Mouse (Mus musculus) testis, adult 2 months (tissue): ENCODE measurements around the gene Mgll. TPM values are rescaled to one million over a fixed set of nuclear protein-coding genes. Genes with fewer than 3 reads are reported as not detected.

Source experiments
- H3K27ac ChIP-seq: fragments of 200-500 bp; 2 replicates; pipeline ENCODE4 v1.5.1; 2012; ENCODE audit warnings: low read depth, low read length; ENCODE audit not compliant: control insufficient read depth, insufficient read depth
- H3K27me3 ChIP-seq: fragments of 200-500 bp; 2 replicates; pipeline ENCODE4 v1.6.1; 2012; ENCODE audit warnings: mild to moderate bottlenecking, low read length, moderate library complexity; ENCODE audit not compliant: control insufficient read depth, insufficient read depth
- H3K36me3 ChIP-seq: fragments of 200-500 bp; 2 replicates; pipeline ENCODE4 v1.6.1; 2012; ENCODE audit warnings: mild to moderate bottlenecking, low read length; ENCODE audit not compliant: control insufficient read depth, insufficient read depth
- H3K4me1 ChIP-seq: fragments of 200-500 bp; 2 replicates; pipeline ENCODE4 v1.6.1; 2012; ENCODE audit warnings: low read length; ENCODE audit not compliant: control insufficient read depth, insufficient read depth
- H3K4me3 ChIP-seq: fragments of 200-500 bp; 2 replicates; pipeline ENCODE4 v1.5.1; 2012; ENCODE audit warnings: low read depth, mild to moderate bottlenecking, low read length, moderate library complexity, mixed read lengths; ENCODE audit not compliant: control insufficient read depth
- CTCF ChIP-seq: fragments of 200-500 bp; IDR thresholded peaks from 2 replicates; pipeline ENCODE4 v1.5.1; 2012; ENCODE audit warnings: low read depth, mild to moderate bottlenecking, inconsistent platforms, low read length, moderate library complexity; ENCODE audit not compliant: control insufficient read depth, insufficient read depth, insufficient replicate concordance
- POLR2A ChIP-seq: fragments of 200-500 bp; IDR thresholded peaks from 2 replicates; pipeline ENCODE4 v1.6.1; 2012; ENCODE audit warnings: low read depth, mild to moderate bottlenecking, inconsistent platforms, low read length, moderate library complexity; ENCODE audit not compliant: control insufficient read depth
- polyA plus RNA-seq: library from polyadenylated mRNA; depleted of rRNA; stranded (reverse); fragments of >200 nt; gene quantifications from 2 replicates; pipeline ENCODE4 v1.2.3, GENCODE M21; 2012

Gene Mgll
- polyA plus RNA-seq, 1 experiment, result 38.5 TPM

DNA sequence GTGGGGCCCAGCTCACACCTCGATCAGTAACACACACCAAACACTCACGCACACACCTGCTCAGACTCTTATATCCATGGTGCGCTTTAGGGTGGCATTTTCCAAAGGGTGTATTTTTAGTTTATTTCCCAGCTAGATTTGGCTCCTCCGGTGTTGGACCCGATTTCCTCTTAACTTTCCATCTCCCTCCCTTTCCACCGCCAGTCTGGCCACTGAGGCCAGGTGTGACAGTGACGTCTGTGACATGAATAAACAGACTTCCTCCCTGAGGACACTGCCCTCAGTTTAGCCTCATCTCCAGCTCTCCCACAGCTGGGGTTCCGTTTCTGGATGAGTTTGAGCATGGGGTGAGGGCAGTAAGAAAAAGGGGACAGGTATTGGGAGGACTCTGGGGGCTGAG, 52.8 kb downstream of the Mgll start:
- H3K27me3 ChIP-seq, result no peaks in the 10 kb centered on the region
- no peaks in the 10 kb centered on the region for H3K36me3 ChIP-seq
- H3K4me1 ChIP-seq, result no peaks in the 10 kb centered on the region
- H3K4me3 ChIP-seq, result no peak overlapping the region
- TF ChIP-seq POLR2A (no peak), CTCF (no peak)
- no peak overlapping the region for H3K27ac ChIP-seq

GRCm38 (mm10) chr6:88778047-88778688, 54.0 kb downstream of the Mgll start:
- no peak overlapping the region for H3K4me3 ChIP-seq
- no peaks in the 10 kb centered on the region for H3K27me3 ChIP-seq
- no peaks in the 10 kb centered on the region for H3K4me1 ChIP-seq
- TF ChIP-seq CTCF (no peak), POLR2A (no peak)
- H3K36me3 ChIP-seq, result no peaks in the 10 kb centered on the region
- H3K27ac ChIP-seq, result no peak overlapping the region

GRCm38 (mm10) chr6:88779755-88780154, 55.5 kb downstream of the Mgll start:
- Histone ChIP-seq H3K36me3 (no peaks in the 10 kb centered on the region), H3K27me3 (no peaks in the 10 kb centered on the region), H3K4me1 (no peaks in the 10 kb centered on the region), H3K27ac (no peak overlapping the region), H3K4me3 (no peak overlapping the region)
- TF ChIP-seq POLR2A (no peak), CTCF (no peak)

DNA sequence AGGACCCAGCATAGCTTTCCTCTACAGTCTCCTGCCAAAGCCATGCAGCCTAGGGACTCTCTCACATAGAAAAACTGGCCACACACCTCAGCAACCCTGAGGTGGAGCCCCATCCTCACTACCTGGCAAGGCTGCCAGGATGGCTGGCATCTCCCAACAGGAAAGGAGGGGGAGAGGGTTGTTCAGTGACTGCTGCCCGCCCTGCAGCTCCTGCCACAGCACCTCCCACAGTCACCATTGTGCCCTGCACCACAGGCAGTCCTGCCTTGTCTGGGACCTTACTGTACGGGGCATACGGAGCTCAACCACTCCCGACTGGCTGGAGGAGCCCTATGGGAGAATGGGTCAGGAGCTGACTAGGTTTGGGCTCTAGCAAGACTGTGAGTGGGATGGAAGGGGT, 57.7 kb downstream of the Mgll start:
- H3K36me3 ChIP-seq, result no peaks in the 10 kb centered on the region
- H3K4me1 ChIP-seq, result peaks cover 2% of the 10 kb centered on the region; the same call in 1 of the 2 replicates
- TF ChIP-seq CTCF, result no peak
- no peak for TF ChIP-seq POLR2A
- no peaks in the 10 kb centered on the region for H3K27me3 ChIP-seq
- H3K4me3 ChIP-seq, result no peak overlapping the region
- no peak overlapping the region for H3K27ac ChIP-seq

DNA sequence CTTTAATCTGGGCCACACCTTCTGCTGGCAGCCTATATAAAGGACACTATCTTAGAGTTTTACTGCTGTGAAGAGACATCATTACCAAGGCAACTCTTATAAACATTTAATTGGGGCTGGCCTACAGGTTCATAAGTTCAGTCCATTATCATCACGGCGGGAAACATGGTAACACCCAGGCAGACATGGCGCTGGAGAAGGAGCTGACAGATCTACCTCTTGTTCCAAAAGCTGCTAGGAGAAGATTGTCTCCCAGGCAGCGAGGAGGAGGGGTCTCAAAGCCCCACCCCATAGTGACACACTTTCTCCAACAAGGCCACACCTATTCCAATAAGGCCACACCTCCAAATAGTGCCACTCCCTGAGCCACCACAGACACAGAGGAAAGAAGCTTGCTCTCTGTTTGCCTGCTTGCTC, 58.8 kb downstream of the Mgll start:
- Histone ChIP-seq H3K4me1 (peaks cover 4% of the 10 kb centered on the region; the same call in 1 of the 2 replicates), H3K27ac (no peak overlapping the region), H3K27me3 (no peaks in the 10 kb centered on the region), H3K36me3 (no peaks in the 10 kb centered on the region), H3K4me3 (no peak overlapping the region)
- TF ChIP-seq POLR2A (no peak), CTCF (no peak)

- Histone ChIP-seq H3K27ac (peak overlapping the region; percentile 23; the same call in 1 of the 2 replicates), H3K4me3 (no peak overlapping the region), H3K4me1 (peaks cover 4% of the 10 kb centered on the region; the same call in 1 of the 2 replicates), H3K36me3 (no peaks in the 10 kb centered on the region), H3K27me3 (no peaks in the 10 kb centered on the region)
- TF ChIP-seq POLR2A, result peak; percentile 21; the same call in 1 of the 2 replicates
- TF ChIP-seq CTCF, result no peak
Measured at GRCm38 (mm10) chr6:88784691-88785173, 60.5 kb downstream of the Mgll start.

GRCm38 (mm10) chr6:88785331-88785730, 61.1 kb downstream of the Mgll start:
- peaks cover 6% of the 10 kb centered on the region for H3K4me1 ChIP-seq
- TF ChIP-seq CTCF (no peak), POLR2A (no peak)
- H3K27ac ChIP-seq, result peak overlapping the region; percentile 23

More at GRCm38 (mm10) chr6:88785331-88785730, 61.1 kb downstream of the Mgll start:
- Histone ChIP-seq H3K4me3 (no peak overlapping the region), H3K36me3 (no peaks in the 10 kb centered on the region), H3K27me3 (no peaks in the 10 kb centered on the region)
